Mouse (Mus musculus): ENCODE results near the gene Hs6st3.

DNA sequence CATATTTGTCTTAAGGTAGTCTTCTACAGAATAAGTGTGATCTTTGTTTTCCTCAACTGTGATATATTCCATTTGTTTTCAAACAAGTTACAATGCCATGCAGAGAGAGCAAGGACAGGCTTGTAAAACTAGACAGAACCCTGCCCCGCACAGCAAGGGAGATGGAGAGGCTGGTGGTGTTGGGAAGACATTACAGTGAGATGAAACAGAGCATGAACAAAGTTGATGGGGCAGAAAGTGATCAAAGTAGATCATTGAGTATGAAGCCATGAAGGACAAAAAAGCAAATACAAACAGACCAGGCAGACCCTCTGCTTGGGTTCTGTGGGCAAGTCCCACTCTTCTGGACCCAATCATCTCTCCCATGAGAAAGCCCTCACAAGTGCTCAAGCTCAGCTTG lies 781.0 kb downstream of the Hs6st3 start:
- TF ChIP-seq CTCF (IDR thresholded peaks at IDR 0.05; ENCODE audit: low read depth) (no peak), EP300 (IDR thresholded peaks at IDR 0.05; ENCODE audit: low read depth) (no peak)
